Mouse (Mus musculus) layer of hippocampus, adult 18-20 months (tissue): Measurements from ENCODE around the gene Tmem88. TPM values are rescaled to one million over a fixed set of nuclear protein-coding genes. Genes with fewer than 3 reads are reported as not detected.
A peak's percentile ranks its signal among the peaks of the same experiment; 100 is the strongest.
"Not testable (repeated sequence)": the region's sequence is repeated elsewhere in the genome, so short reads cannot be mapped to it uniquely, and the experiment has no call there.

Experiments used
- DNase-seq, 2 experiments: peaks; one replicate each; pipeline ENCODE4 v3.0.0; 2022; ENCODE audit warnings: low spot score in 2 of 2
- total RNA-seq, 2 experiments: library from RNA; stranded (reverse); gene quantifications; 2 replicates each; pipeline ENCODE4 v1.2.3; 2021

The Tmem88 gene
- total RNA-seq, 2 experiments from 2014 or later: 2.5 to 2.7 TPM

DNA sequence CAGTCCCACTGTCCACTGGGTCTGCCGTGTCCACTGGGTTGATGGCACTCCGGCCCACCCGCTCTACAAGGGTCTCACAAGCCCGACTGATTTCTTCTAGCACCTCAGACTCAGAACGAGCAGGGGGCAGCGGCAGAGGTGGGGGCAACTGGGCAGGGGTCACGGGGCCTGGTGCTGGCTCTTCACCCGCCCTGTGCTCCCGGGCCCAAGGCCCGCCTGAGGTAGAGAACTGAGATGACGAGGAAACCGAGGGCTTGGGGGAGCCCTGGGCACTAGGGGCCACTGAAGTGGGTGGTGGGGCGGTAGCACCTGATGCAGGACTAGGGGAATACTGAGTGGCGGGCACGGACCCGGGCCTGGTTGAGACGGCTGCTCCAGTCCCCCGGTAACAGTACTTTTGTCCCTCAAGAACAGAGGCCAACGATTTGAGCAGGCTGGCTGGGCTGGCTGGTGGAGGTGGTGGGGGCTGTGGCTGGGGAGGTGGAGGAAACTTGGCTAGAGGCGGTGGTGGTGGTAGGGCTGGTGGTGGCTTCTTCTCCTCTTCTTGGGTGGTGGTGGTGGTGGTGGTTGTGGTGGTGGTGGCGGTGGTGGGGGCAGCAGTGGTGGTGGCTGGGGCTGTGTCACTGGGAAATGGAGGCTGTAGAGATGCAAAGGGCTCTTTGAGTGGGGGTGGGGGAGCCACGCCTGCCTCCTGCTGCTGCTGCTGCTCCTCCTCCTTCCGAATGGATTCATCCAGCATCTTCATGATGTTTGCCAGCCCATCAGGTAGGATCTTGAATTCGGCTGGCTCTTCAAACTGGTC lies 6.8 kb upstream of the Tmem88 start:
- no peak for DNase-seq

DNA sequence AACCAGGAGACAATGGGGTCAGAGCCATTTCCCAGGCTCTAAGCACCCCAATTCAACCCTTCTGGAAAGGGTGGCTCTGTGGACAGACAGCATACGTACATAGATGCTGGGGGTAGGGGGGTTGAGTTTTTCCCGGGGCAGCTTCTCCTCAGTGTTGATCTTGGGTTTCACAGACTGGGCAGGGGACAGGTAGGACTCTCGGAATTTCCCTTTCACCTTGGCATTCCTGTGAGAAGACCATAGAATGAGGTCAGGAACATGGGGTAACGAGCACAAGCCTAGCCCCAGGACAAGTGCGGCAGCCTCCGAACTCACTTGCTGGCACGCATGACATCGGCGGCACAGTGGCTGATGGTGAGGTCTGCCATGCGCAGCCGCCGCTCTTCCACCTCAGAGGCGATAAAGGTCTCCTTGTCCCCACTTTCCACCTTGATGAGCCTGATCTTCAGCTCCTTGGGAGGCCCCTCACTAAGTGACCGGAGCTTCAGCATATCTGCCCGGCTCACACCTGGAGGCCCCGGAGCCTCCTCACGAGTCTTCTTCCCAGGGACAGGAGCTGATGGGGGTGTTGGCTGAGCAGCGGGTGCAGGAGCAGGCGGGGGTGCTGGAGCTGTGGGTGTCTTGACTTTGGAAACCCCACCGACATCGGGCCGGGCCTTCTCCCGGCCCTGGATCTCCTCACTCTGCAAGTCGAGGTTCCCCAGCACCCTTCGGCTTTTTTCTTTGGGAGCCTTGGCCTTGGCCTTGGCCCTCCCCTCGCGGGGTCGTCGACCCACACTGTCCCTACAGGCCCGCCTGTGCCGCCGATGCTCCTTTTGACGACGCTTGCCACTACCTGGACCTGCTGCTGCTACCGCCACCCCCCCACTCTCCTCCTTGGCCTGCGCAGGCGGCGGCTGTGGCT lies 5.9 kb upstream of the Tmem88 start:
- DNase-seq: no peak

DNA sequence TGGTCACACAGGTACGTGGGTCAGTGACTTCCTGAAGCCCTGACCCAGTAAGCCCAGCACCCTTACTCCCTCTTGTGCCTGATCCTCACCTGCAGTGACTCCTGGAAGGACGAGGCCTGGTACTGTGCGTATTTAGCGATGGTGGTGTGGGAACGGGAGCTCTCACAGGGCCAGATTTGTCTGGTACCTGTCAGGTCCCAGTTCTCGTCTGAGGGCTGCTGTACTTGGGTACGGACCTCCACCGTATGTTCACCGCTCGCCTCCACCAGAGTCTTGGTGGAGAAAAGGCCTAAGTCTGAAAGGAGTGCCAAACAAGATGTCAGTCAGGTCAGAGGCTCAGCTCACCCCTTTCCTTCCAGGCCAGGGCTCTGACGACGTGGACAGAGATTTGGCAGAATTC lies 4.0 kb upstream of the Tmem88 start:
- no peak for DNase-seq

DNA sequence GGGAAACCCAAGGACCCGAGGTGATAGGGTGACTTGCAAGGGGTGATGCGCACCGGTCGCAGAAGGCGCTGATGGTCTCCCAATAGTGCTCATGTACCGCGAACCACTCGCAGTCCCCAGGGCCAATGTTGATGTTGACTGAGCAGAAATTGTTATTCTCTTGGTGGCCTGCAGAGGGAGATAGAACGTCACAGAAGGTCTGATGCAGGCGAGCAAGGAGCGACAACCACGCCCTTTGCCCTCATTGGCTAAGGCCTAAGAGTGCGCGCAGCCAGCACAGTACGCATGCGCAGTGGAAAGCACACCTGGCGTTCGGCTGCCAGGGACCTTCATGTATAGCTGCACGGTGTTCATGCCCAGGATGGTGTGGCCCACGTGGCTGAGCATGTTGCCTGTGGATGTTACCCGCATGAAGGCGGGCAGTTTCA lies 3.2 kb upstream of the Tmem88 start:
- peak; percentile 84 to 94 for DNase-seq

GRCm38 (mm10) chr11:69400083-69400850 lies 2.2 kb upstream of the Tmem88 start:
- no peak for DNase-seq

GRCm38 (mm10) chr11:69399201-69400082 lies 1.4 kb upstream of the Tmem88 start:
- no peak for DNase-seq

DNA sequence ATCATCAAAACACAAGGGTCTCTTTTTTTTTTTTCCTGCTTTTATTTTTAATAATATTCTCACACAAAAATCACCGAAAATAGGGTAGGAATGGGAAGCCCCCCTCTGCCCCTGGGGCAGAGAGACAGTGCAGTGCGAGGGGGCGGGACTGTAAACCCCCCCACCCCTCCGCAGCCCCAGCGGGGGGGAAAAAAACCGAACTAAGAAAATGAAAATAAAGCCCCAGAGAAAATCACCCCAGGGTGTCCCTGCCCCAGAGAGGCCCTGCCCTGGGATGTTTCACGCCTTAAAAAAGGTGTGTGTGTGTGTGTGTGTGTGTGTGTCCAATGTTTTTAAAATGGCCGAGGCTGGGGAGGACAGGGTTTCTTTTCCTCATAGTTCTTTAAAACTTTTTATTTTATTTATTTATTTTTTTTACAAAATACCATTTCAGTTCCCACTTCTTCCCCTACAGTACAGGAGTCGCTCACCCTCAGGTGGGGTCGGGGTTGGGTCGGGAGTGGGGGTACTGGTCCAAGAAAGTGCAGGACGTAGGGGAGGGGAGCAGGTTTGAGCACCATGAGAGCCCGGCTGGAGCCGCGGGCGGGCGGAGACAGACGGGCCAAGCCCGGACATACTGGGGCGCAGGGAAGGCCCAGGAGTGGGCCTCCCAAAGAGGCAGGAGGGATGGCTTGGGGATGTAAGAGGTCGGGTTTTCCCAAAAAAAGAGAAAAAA lies 609 bp upstream of the Tmem88 start:
- no peak for DNase-seq

- no peak for DNase-seq
Measured at GRCm38 (mm10) chr11:69397581-69398057, 415 bp downstream of the Tmem88 start.

DNA sequence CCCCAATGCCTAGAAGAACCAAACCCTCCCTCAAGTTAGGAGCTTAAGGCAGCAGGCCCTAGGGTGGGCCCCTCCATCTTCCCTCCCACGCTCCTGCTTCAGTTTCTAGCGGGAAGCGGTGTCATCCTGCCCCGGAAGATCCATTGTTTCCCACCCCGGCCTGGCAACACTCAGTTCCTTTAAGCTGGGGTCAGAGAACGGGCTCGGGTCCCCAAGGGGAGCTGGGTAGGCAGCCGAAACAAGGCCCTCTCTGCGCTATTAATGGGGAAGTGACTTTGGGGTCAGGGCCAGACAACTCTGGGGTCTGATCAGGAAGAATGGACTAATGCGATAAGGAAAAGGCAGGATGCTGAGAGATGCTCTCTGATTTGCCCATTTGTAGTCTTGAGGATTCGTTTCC lies 1.3 kb downstream of the Tmem88 start:
- no peak for DNase-seq

GRCm38 (mm10) chr11:69395634-69396373 lies 2.2 kb downstream of the Tmem88 start:
- peak; percentile 97 to 98 for DNase-seq

- peak; percentile 91 to 97 for DNase-seq
Measured at GRCm38 (mm10) chr11:69395235-69395633, 2.8 kb downstream of the Tmem88 start, which contains the start of the genes Naa38 and Cyb5d1. Naa38 (plus strand) TSS chr11:69395487. Cyb5d1 (minus strand) TSS chr11:69395631.

DNA sequence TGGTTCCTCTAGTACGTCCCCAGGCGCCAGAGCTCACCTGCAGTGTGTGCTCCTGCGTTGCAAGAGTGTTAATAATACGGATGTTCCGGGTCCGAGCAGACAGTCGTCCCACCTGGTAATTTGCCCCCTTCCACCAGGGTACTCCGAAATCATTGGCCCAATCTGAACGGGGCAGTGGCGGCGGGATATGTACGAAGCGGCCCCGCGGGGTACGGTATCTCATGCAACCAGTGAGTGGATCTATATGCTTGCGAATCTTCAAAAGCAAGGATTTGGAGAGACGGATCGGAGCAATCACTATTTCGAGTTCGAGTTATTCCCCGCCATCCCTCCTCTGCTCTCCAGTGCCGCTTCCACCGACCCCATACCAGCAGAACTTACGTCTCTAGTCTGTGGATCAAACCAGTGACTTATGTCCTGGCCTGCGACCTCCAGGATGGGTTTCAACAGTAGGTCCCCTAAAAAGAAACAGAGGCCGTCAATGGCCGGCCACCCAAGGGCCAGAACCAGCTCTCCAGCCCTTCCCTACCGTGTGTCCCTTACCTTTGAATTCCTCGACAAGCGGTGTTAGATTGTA lies 3.4 kb downstream of the Tmem88 start:
- not testable (repeated sequence) for DNase-seq

- DNase-seq: peak in 1 of 2 experiments; percentile 90
Measured at GRCm38 (mm10) chr11:69390400-69391034, 7.5 kb downstream of the Tmem88 start.

- DNase-seq: peak in 1 of 2 experiments; percentile 65
Measured at GRCm38 (mm10) chr11:69389531-69390399, 8.3 kb downstream of the Tmem88 start.

DNA sequence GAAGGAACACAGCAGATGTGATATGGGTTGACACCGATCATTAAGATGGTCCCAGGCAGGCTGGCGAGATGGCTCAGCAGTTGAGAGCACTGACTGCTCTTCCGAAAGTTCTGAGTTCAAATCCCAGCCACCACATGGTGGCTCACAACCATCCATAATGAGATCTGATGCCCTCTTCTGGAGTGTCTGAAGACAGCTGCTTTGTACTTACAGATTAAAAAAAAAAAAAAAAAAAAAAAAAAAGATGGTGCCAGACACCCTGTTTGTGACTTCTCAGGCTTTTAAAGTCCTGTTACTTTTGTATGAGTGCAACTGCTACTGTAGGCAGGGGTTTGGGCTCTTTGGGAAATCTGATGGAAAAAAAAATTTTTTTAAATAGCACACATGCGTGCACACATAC lies 9.4 kb downstream of the Tmem88 start:
- no peak for DNase-seq

GRCm38 (mm10) chr11:69386758-69387157 lies 11.3 kb downstream of the Tmem88 start:
- no peak for DNase-seq

- no peak for DNase-seq
Measured at GRCm38 (mm10) chr11:69384979-69385378, 13.1 kb downstream of the Tmem88 start.
